Mouse (Mus musculus) bone marrow macrophage, adult 2 months (primary cell): Measurements from ENCODE around the gene Grm8.

Source experiments
- CTCF ChIP-seq: IDR thresholded peaks from 2 replicates; pipeline ENCODE4 v1.5.1; 2012; ENCODE audit warnings: low read depth, mild to moderate bottlenecking, low read length, moderate library complexity
- POLR2A ChIP-seq: IDR thresholded peaks from 2 replicates; pipeline ENCODE4 v1.6.1; 2012; ENCODE audit warnings: mild to moderate bottlenecking, low read depth, low read length, borderline replicate concordance

DNA sequence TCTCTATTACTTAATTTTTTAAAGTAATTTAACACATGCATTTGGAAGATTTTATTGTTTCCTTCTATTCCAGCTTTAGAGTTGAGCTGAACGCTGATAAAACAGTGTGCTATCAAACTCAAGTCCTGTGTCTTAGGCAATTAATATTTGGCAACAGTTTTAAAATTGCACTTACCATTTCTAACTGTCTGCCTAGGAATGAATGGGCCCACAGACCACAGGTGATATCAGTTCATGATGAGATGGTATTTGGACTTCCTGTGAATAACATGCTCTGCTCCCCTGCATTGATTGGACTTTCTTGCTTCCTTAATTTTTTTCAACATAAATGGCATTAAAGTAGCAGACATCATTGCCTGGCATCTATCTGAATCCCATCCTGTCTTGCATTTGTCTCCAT is 232.8 kb downstream of the Grm8 start:
- TF ChIP-seq CTCF (no peak), POLR2A (no peak)
